Mouse (Mus musculus) heart, postnatal 10 days (tissue): ENCODE results near the gene Arfgef3. TPM values are rescaled to one million over a fixed set of nuclear protein-coding genes. Genes with fewer than 3 reads are reported as not detected.

ENCODE experiments used
- DNase-seq, 2 experiments: peaks; one replicate each; pipeline ENCODE4 v3.0.0; 2021
- intact Hi-C: fragments of 180-260 bp; cut with DNase I; formaldehyde crosslinking; loops from one replicate; pipeline ENCODE4 v1.15.1; 2025
- total RNA-seq, 2 experiments: library from RNA; stranded (reverse); gene quantifications; 2 replicates each; pipeline ENCODE4 v1.2.3; 2021

The Arfgef3 gene
- 1 to 10 TPM; 1.4 to 1.6 TPM for total RNA-seq

- intact Hi-C loops: no loop called here
- DNase-seq: peak; percentile 67 to 68
Measured at GRCm38 (mm10) chr10:18743286-18744142, at the start of gene Arfgef3. Gene Arfgef3, minus strand, starts transcription at chr10:18743949.

- intact Hi-C loops: no loop called here
- DNase-seq: no peak
Measured at GRCm38 (mm10) chr10:18790063-18790462, 46.3 kb upstream of the Arfgef3 start.

GRCm38 (mm10) chr10:18788601-18789000 lies 44.9 kb upstream of the Arfgef3 start:
- intact Hi-C loops: no loop called here
- DNase-seq: no peak

- DNase-seq: no peak
- intact Hi-C loops: no loop called here
Measured at GRCm38 (mm10) chr10:18786693-18787092, 42.9 kb upstream of the Arfgef3 start, which contains the start of gene Gm4922. Gene Gm4922, minus strand, starts transcription at chr10:18786793.

GRCm38 (mm10) chr10:18777546-18777945 lies 33.8 kb upstream of the Arfgef3 start:
- no peak for DNase-seq
- intact Hi-C loops: no loop called here

- peak; percentile 51 to 57 for DNase-seq
- intact Hi-C loops: no loop called here
Measured at GRCm38 (mm10) chr10:18772537-18773179, 28.9 kb upstream of the Arfgef3 start.

- intact Hi-C loops: no loop called here
- DNase-seq: no peak
Measured at GRCm38 (mm10) chr10:18769909-18770308, 26.2 kb upstream of the Arfgef3 start.

- intact Hi-C loops: loop anchor here (1.0 to 2.0 kb wide), 2 partner anchors 80 to 147 kb away; no protein-coding TSS in a partner anchor
- peak; percentile 37 to 72 for DNase-seq
Measured at GRCm38 (mm10) chr10:18760241-18760640, 16.5 kb upstream of the Arfgef3 start.

GRCm38 (mm10) chr10:18750057-18750456 lies 6.3 kb upstream of the Arfgef3 start:
- DNase-seq: no peak

GRCm38 (mm10) chr10:18742086-18742485 lies 1.7 kb downstream of the Arfgef3 start:
- intact Hi-C loops: no loop called here
- no peak for DNase-seq

More at GRCm38 (mm10) chr10:18750057-18750456, 6.3 kb upstream of the Arfgef3 start:
- intact Hi-C loops: no loop called here

- no peak for DNase-seq
- intact Hi-C loops: no loop called here
Measured at GRCm38 (mm10) chr10:18741024-18741423, 2.7 kb downstream of the Arfgef3 start.

- intact Hi-C loops: no loop called here
- no peak for DNase-seq
Measured at GRCm38 (mm10) chr10:18728548-18728947, 15.2 kb downstream of the Arfgef3 start.

GRCm38 (mm10) chr10:18711436-18711835 lies 32.3 kb downstream of the Arfgef3 start:
- intact Hi-C loops: no loop called here
- no peak for DNase-seq

- peak; percentile 19 to 21 for DNase-seq
- intact Hi-C loops: no loop called here
Measured at GRCm38 (mm10) chr10:18710949-18711348, 32.8 kb downstream of the Arfgef3 start.

- DNase-seq: no peak
- intact Hi-C loops: no loop called here
Measured at GRCm38 (mm10) chr10:18709836-18710235, 33.9 kb downstream of the Arfgef3 start.

GRCm38 (mm10) chr10:18708641-18709040 lies 35.1 kb downstream of the Arfgef3 start:
- no peak for DNase-seq
- intact Hi-C loops: no loop called here

- no peak for DNase-seq
- intact Hi-C loops: no loop called here
Measured at GRCm38 (mm10) chr10:18704393-18705120, 39.2 kb downstream of the Arfgef3 start.

- DNase-seq: no peak
- intact Hi-C loops: no loop called here
Measured at GRCm38 (mm10) chr10:18701517-18701916, 42.2 kb downstream of the Arfgef3 start.

GRCm38 (mm10) chr10:18700117-18700516 lies 43.6 kb downstream of the Arfgef3 start:
- peak; percentile 66 to 69 for DNase-seq
- intact Hi-C loops: no loop called here

- intact Hi-C loops: no loop called here
- peak; percentile 24 to 45 for DNase-seq
Measured at GRCm38 (mm10) chr10:18699151-18699550, 44.6 kb downstream of the Arfgef3 start.

GRCm38 (mm10) chr10:18696461-18696860 lies 47.3 kb downstream of the Arfgef3 start:
- DNase-seq: no peak
- intact Hi-C loops: no loop called here
